Mouse (Mus musculus) small intestine, adult 2 months (tissue): Measurements from ENCODE around the gene Dpf3. TPM values are rescaled to one million over a fixed set of nuclear protein-coding genes. Genes with fewer than 3 reads are reported as not detected.

ENCODE experiments used
- H3K27ac ChIP-seq: fragments of 200-500 bp; 2 replicates; pipeline ENCODE4 v1.5.1; 2012; ENCODE audit warnings: low read depth, low read length, control low read depth, inconsistent platforms; ENCODE audit not compliant: insufficient read depth
- H3K27me3 ChIP-seq: fragments of 200-500 bp; 2 replicates; pipeline ENCODE4 v1.6.1; 2012; ENCODE audit warnings: mild to moderate bottlenecking, moderate library complexity, low read length, inconsistent platforms; ENCODE audit not compliant: control insufficient read depth, insufficient read depth
- H3K36me3 ChIP-seq: fragments of 200-500 bp; 2 replicates; pipeline ENCODE4 v1.6.1; 2012; ENCODE audit warnings: mild to moderate bottlenecking, low read length, control low read depth, inconsistent platforms; ENCODE audit not compliant: control insufficient read depth, insufficient read depth
- H3K4me1 ChIP-seq: fragments of 200-500 bp; 2 replicates; pipeline ENCODE4 v1.6.1; 2012; ENCODE audit warnings: low read length, inconsistent platforms, mixed read lengths; ENCODE audit not compliant: control insufficient read depth, insufficient read depth, insufficient read length
- H3K4me3 ChIP-seq: fragments of 200-500 bp; 2 replicates; pipeline ENCODE4 v1.5.1; 2012; ENCODE audit warnings: low read depth, mild to moderate bottlenecking, control low read depth, inconsistent platforms, low read length, moderate library complexity
- CTCF ChIP-seq: fragments of 200-500 bp; IDR thresholded peaks from 2 replicates; pipeline ENCODE4 v1.5.1; 2012; ENCODE audit warnings: low read depth, mild to moderate bottlenecking, control low read depth, inconsistent platforms, low read length, moderate library complexity, mixed read lengths; ENCODE audit not compliant: insufficient replicate concordance, insufficient read length; ENCODE audit errors: extremely low read depth
- POLR2A ChIP-seq: fragments of 200-500 bp; IDR thresholded peaks from 2 replicates; pipeline ENCODE4 v1.6.1; 2012; ENCODE audit warnings: low read depth, mild to moderate bottlenecking, control low read depth, inconsistent platforms, low read length, moderate library complexity
- WGBS: fragments of 180-500 bp; shearing (Covaris S2); methylation state at CpG from one replicate; pipeline ENCODE4 v1.1.7; 2018; 5-methylcytosine and 5-hydroxymethylcytosine counted together
- polyA plus RNA-seq: library from polyadenylated mRNA; depleted of rRNA; stranded (reverse); fragments of >200 nt; gene quantifications from 2 replicates; pipeline ENCODE4 v1.2.3, GENCODE M21; 2012

Gene Dpf3
- polyA plus RNA-seq, 1 experiment: 10.0 TPM

DNA sequence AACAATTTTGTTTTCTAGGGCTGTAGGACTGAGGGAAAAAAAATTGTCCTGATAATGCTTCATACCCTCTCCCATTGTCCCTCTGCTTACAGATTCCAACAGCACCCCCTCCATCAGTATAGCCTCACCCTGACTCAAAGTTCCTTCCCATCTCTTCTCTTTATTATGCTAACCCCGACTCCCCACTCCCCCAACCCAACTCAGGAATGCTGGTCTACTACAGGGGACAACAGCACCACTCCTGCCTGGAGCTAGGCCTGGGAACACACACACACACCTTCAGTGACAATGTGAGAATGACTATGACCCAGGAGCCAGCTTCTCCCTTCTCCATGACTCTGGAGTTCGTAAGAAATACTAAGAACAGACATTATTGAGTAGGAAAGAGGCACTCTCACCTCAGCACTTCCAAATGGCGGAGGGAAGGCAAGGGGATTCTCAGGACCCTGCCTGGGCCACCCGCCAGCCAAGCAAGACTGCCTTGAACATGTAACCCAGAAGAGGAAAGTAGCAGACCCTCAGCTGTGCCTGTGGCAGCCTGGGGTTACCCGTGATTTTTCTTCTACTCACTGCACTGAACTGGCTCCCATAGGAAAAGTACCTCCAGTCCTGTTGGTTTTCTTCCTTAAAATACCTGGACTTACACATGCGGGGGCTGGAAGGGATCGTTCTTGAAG, 276.2 kb downstream of the Dpf3 start:
- H3K4me1 ChIP-seq: no peaks in the 10 kb centered on the region
- TF ChIP-seq CTCF (no peak), POLR2A (no peak)
- no peak overlapping the region for H3K4me3 ChIP-seq
- H3K27me3 ChIP-seq: no peaks in the 10 kb centered on the region
- 78% methylated on average over 7 of the region's 7 CpGs for WGBS
- no peak overlapping the region for H3K27ac ChIP-seq
- H3K36me3 ChIP-seq: no peaks in the 10 kb centered on the region

DNA sequence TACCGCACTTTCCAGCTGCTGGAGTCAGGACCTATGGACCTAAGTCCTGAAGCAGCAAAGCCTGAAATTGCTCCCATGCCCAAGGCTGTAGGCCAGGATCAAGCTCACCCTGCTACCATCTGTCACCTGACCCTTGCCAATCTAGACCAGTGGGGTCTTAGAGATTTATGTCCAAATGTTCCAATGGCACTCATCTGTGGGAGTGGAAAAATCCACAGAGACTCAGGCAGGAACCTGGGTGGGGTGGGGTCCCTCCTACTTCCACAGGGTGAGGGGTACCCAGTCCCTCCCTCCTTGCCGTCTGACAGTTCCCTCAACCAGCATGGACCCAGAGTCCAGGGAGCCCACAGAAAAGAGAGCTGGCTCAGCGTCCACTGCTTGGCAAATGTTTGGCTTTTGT, 276.8 kb downstream of the Dpf3 start:
- 90% methylated on average over 3 of the region's 3 CpGs for WGBS
- no peaks in the 10 kb centered on the region for H3K36me3 ChIP-seq
- no peak overlapping the region for H3K4me3 ChIP-seq
- H3K4me1 ChIP-seq: no peaks in the 10 kb centered on the region
- no peak for TF ChIP-seq CTCF
- no peak overlapping the region for H3K27ac ChIP-seq
- no peaks in the 10 kb centered on the region for H3K27me3 ChIP-seq

DNA sequence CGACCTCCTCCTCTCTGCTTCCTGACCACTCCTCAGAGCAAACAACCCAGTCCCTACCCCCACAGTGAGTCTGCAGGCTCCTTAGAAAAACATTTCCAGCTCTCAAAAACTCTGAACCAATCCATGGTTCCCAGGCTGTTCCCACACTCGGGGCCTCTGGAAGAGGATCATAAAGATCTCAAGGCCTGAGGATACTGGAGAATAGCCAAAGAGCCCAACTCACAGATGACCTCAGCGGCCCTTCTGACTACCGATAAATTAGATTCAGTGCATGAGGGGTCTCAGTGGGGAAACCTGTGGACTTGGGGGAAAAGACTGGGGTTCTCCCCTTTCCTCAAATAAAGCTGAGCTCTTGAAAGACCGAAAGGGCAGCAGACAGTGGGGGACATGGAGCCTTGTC, 277.2 kb downstream of the Dpf3 start:
- H3K27me3 ChIP-seq: no peaks in the 10 kb centered on the region
- H3K4me1 ChIP-seq: no peaks in the 10 kb centered on the region
- H3K36me3 ChIP-seq: no peaks in the 10 kb centered on the region
- no peak for TF ChIP-seq POLR2A
- no peak overlapping the region for H3K4me3 ChIP-seq
- WGBS: 65% methylated on average over 5 of the region's 5 CpGs
- H3K27ac ChIP-seq: no peak overlapping the region

DNA sequence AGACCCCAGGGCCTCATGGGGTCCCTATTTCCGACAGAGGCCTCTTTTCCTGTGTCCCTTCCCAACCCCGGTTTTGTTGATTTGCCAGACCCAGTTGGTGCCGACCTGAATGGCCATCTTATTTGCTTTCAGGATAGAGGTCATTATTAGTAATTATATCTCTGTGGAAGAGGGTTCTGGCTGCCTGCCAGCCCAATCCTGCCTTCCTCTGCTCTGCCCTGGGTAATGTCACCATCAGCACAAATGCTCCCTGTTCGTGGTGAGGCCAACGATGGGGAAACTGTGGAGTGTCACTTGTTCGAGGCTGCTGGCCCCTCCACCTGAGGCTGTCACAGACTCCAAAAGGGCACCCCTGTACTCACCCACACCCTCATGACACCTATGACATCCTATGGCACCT, 278.1 kb downstream of the Dpf3 start:
- no peak overlapping the region for H3K27ac ChIP-seq
- 19% methylated on average over 6 of the region's 6 CpGs for whole genome bisulfite sequencing
- TF ChIP-seq POLR2A (no peak), CTCF (no peak)
- H3K36me3 ChIP-seq: no peaks in the 10 kb centered on the region
- H3K27me3 ChIP-seq: no peaks in the 10 kb centered on the region
- no peaks in the 10 kb centered on the region for H3K4me1 ChIP-seq
- no peak overlapping the region for H3K4me3 ChIP-seq

DNA sequence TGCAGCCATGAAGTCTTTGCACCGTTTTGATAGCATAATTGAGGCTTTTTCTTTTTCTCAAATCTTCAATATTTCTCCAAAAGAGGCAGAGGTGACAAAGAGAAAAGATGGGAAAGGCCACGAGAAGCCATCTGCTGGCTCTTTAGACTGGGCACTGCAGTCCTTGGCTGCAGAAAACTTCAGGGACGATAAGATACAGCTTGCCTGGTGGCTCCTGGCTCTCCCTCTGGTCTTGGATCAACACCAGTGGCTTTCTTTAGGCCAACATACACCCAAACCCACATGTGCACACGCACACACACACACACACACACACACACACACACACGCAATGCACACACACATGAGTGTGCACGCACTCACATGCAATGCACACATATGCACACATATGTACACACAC, 278.7 kb downstream of the Dpf3 start:
- Histone ChIP-seq H3K27me3 (no peaks in the 10 kb centered on the region), H3K4me3 (no peak overlapping the region), H3K27ac (no peak overlapping the region), H3K4me1 (no peaks in the 10 kb centered on the region), H3K36me3 (no peaks in the 10 kb centered on the region)
- 67% methylated on average over 6 of the region's 6 CpGs for WGBS
- TF ChIP-seq POLR2A: no peak
- no peak for TF ChIP-seq CTCF

DNA sequence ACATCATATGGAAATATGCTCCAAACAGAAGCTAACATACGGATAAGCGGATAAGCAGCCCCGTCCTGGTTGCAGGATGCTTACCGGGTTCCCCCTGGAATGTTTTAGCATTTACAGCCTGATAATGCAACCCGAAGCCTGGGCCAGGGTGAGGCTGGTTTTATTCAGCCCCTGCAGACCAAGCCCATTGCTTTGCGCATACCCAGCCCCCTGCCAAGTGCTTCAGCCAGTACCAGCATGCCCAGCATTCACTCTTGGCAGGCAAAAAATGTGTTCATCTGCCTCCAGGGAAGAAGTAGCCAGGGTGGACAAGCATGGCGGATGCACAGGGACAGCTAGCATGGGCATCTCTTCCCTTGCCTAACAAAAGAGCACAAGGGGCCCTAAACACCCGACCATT, 279.5 kb downstream of the Dpf3 start:
- Histone ChIP-seq H3K27ac (no peak overlapping the region), H3K27me3 (no peaks in the 10 kb centered on the region), H3K4me1 (no peaks in the 10 kb centered on the region), H3K4me3 (no peak overlapping the region), H3K36me3 (no peaks in the 10 kb centered on the region)
- WGBS: 59% methylated on average over 8 of the region's 8 CpGs
- TF ChIP-seq CTCF: no peak
- TF ChIP-seq POLR2A: no peak

DNA sequence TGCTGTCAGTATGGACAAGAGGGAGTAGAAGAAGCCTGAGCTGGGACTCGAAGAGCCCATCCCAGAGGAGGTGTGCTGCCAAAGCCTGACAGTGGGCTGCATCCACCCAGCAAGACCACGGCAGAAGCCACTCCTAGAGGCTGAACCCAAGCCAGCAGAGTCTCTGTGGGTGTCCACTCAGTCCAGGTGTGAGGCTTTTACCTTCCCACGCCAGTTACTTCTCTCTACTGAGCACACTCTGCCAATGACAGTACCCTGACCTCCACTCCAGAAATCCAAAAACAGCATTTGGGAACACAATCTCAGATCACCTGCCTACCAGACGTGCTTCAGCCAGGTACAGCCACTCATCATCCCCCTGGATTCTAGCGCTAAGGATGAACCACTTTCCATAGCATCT, 280.0 kb downstream of the Dpf3 start:
- H3K36me3 ChIP-seq: no peaks in the 10 kb centered on the region
- WGBS: 63% methylated on average over 5 of the region's 5 CpGs
- no peaks in the 10 kb centered on the region for H3K4me1 ChIP-seq
- H3K27me3 ChIP-seq: no peaks in the 10 kb centered on the region
- no peak overlapping the region for H3K4me3 ChIP-seq
- no peak overlapping the region for H3K27ac ChIP-seq
- TF ChIP-seq POLR2A: no peak
- TF ChIP-seq CTCF: no peak

DNA sequence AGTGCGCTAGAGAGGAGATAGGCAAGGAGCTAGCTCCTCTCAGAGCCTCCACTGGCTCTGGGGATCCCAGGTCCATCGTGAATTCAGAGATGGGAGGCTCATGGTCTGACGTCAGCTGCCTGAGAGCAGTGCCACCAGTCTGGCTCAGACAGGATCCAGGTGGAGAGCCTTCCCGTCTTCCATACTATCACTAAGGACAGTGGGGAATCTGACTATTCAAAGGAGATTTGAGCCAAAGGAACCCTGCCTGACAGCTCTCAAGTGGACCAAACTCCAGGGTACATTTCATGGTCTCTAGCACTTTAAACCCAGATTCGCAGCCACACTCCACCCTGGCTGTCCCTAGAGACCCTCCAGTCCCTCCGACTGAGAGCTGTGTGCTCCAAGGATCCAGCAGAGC, 280.6 kb downstream of the Dpf3 start:
- 66% methylated on average over 6 of the region's 6 CpGs for WGBS
- no peak for TF ChIP-seq POLR2A
- TF ChIP-seq CTCF: no peak

More for the DNA sequence above, 280.6 kb downstream of the Dpf3 start:
- Histone ChIP-seq H3K36me3 (no peaks in the 10 kb centered on the region), H3K27ac (no peak overlapping the region), H3K4me3 (no peak overlapping the region), H3K4me1 (no peaks in the 10 kb centered on the region), H3K27me3 (no peaks in the 10 kb centered on the region)
